Mouse (Mus musculus) induced T-regulatory cell, adult 2 months (primary cell): ENCODE results near the gene Rgs12.

Experiments
- DNase-seq: peaks from one replicate; pipeline ENCODE4 v3.0.0-alpha.2; 2012; ENCODE audit warnings: low read depth

The Rgs12 gene

GRCm38 (mm10) chr5:34948861-34949760, at the start of gene Rgs12:
Rgs12 (plus strand) TSS chr5:34949445.
- peak; percentile 91 for DNase-seq

- no peak for DNase-seq
These were observed 49.3 kb upstream of the Rgs12 start for GRCm38 (mm10) chr5:34899787-34900469.

GRCm38 (mm10) chr5:34902371-34902770, 46.9 kb upstream of the Rgs12 start:
- DNase-seq, result no peak

- DNase-seq, result no peak
These were observed 46.3 kb upstream of the Rgs12 start for GRCm38 (mm10) chr5:34902811-34903385.

GRCm38 (mm10) chr5:34904412-34904811, 44.8 kb upstream of the Rgs12 start:
- no peak for DNase-seq

GRCm38 (mm10) chr5:34907230-34907629, 42.0 kb upstream of the Rgs12 start:
- no peak for DNase-seq

- no peak for DNase-seq
These were observed 41.1 kb upstream of the Rgs12 start, which contains the start of gene Msantd1 for GRCm38 (mm10) chr5:34907910-34908725. Msantd1 (plus strand) TSS chr5:34908012.

GRCm38 (mm10) chr5:34908726-34909633, 40.3 kb upstream of the Rgs12 start:
- no peak for DNase-seq

- DNase-seq, result no peak
These were observed 39.4 kb upstream of the Rgs12 start for GRCm38 (mm10) chr5:34909634-34910503.

GRCm38 (mm10) chr5:34910504-34910815, 38.8 kb upstream of the Rgs12 start:
- no peak for DNase-seq

- peak; percentile 67 for DNase-seq
These were observed 33.4 kb upstream of the Rgs12 start for GRCm38 (mm10) chr5:34915801-34916200.

- no peak for DNase-seq
These were observed 32.0 kb upstream of the Rgs12 start for GRCm38 (mm10) chr5:34917234-34917655.

- no peak for DNase-seq
These were observed 30.5 kb upstream of the Rgs12 start for GRCm38 (mm10) chr5:34918785-34919184.

GRCm38 (mm10) chr5:34922531-34922930, 26.7 kb upstream of the Rgs12 start:
- no peak for DNase-seq

GRCm38 (mm10) chr5:34923920-34924319, 25.3 kb upstream of the Rgs12 start:
- DNase-seq, result no peak

- no peak for DNase-seq
These were observed 24.7 kb upstream of the Rgs12 start for GRCm38 (mm10) chr5:34924519-34924918.

GRCm38 (mm10) chr5:34927648-34928047, 21.6 kb upstream of the Rgs12 start:
- DNase-seq, result no peak

GRCm38 (mm10) chr5:34930151-34930975, 18.9 kb upstream of the Rgs12 start:
- no peak for DNase-seq

GRCm38 (mm10) chr5:34931091-34931490, 18.2 kb upstream of the Rgs12 start:
- DNase-seq, result no peak
